Mouse (Mus musculus) gastrocnemius, postnatal 25 days (tissue): ENCODE results near the gene Ccnh. TPM values are rescaled to one million over a fixed set of nuclear protein-coding genes. Genes with fewer than 3 reads are reported as not detected.
"Not testable (repeated sequence)": the region's sequence is repeated elsewhere in the genome, so short reads cannot be mapped to it uniquely, and the experiment has no call there.

ENCODE experiments used
- DNase-seq: peaks from one replicate; pipeline ENCODE4 v3.0.0; 2022
- long read RNA-seq, 2 experiments: library from polyadenylated mRNA; stranded (forward); transcript quantifications; one replicate each; pipeline ENCODE4 v2.0.0; 2021
- total RNA-seq, 2 experiments: library from RNA; stranded (reverse); gene quantifications; 1 replicate in 1 of 2; 2 replicates in 1 of 2; pipeline ENCODE4 v1.2.3; 2021

Gene Ccnh
- 10 to 100 TPM; 19.1 to 23.7 TPM for total RNA-seq
- long read RNA-seq, experiment 1, transcript Ccnh-201 (9 exons, 2,045 nt): major isoform, 35 of 47 reads
- long read RNA-seq, experiment 1, partial matches to known transcripts: 2 of 47 reads
- long read RNA-seq, experiment 1, other reads (novel, unspliced or antisense): 10 of 47 reads
- long read RNA-seq, experiment 2, transcript Ccnh-201 (9 exons, 2,045 nt): major isoform, 35 of 43 reads
- long read RNA-seq, experiment 2, partial matches to known transcripts: 0 of 43 reads
- long read RNA-seq, experiment 2, other reads (novel, unspliced or antisense): 7 of 43 reads

- peak; percentile 89 for DNase-seq
These were observed at the start of gene Ccnh for GRCm38 (mm10) chr13:85188903-85189643. Gene Ccnh, plus strand, starts transcription at chr13:85189408.

DNA sequence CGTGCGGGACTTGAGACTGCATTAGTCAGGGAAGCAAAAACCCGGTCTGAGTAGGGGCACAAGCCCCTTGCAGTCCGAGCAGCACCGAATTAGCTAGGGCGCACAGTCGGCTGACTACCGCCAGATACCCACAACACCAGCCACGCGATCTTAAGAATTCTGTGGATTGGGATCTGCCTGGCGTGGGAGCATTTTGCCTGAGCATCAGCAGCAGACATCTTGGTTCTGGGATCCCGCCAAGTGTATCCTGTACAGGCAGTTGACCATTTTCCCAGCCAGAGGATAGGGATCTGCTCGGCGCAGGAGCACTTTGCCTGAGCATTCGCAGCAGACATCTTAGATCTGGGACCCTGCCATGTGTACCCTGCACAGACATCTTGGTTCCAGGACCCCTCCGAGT is 45.8 kb upstream of the Ccnh start:
- DNase-seq: not testable (repeated sequence)

GRCm38 (mm10) chr13:85146471-85146870 is 42.7 kb upstream of the Ccnh start:
- DNase-seq: no peak

- no peak for DNase-seq
These were observed 34.5 kb upstream of the Ccnh start for GRCm38 (mm10) chr13:85154746-85155145.

GRCm38 (mm10) chr13:85159971-85160370 is 29.2 kb upstream of the Ccnh start:
- no peak for DNase-seq

GRCm38 (mm10) chr13:85164512-85165124 is 24.6 kb upstream of the Ccnh start:
- DNase-seq: no peak

GRCm38 (mm10) chr13:85189644-85190121 is 475 bp downstream of the Ccnh start:
- peak; percentile 22 for DNase-seq

- DNase-seq: no peak
These were observed 2.0 kb downstream of the Ccnh start for GRCm38 (mm10) chr13:85191253-85191652.

DNA sequence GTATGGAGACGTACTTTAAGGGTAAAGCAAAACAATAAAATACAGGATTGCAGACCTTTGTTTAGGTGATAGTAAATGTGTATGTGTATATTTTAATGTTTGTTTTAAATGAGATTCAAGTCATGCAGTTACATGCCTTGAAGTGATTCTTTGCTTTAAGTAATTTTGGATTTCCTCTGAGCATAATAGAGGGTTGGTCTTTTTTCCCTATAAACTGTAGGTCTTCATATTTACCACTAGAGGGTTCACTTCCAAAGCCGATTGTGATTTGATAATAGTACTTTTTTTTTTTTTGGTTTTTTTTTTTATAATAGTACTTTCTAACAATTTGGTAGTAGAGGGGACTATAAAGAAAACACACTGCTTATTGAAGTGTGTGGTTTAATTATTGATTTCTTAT is 18.3 kb downstream of the Ccnh start:
- no peak for DNase-seq

DNA sequence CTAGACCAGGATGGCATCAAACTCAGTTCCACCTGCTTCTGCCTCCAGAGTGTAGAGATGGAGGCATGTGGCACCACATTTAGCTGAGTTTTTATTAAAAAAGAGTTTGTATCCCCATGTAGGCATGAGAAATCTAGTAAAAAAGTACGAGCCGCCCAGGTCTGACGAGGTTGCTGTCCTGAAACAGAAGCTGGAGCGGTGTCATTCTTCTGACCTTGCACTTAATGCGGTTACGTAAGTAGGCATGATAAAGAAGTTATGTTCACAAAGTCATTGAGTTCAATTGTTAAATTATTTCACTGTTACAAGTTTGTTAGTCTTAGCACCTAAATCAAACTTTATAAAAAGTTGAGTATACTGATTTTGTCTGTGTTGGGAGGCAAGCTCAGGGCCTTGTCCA is 19.4 kb downstream of the Ccnh start:
- no peak for DNase-seq

- no peak for DNase-seq
These were observed 21.1 kb downstream of the Ccnh start for GRCm38 (mm10) chr13:85210353-85210752.

DNA sequence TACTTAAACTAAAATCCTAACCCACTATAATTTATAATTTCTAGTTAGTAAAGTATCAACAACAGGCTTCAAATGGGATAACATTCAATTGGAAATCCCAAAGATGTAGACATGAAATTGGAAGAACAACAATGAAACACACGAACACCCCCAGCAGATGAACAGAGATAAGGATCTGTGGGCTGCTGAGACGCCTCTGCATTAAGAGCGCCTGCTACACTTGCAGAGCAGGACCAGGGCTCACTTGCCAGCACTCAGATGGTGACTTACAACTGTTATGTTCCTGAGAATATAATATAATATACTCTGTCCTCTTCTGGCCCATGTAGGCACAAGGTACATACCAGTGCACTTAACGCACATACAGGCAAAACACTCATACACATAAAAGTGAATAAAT is 29.4 kb downstream of the Ccnh start:
- DNase-seq: no peak

GRCm38 (mm10) chr13:85238760-85239159 is 49.6 kb downstream of the Ccnh start:
- DNase-seq: no peak

Other genes with a start within 250 kb of the Ccnh start
- gene Rasa1, start 99.7 kb downstream of the Ccnh start, total RNA-seq: 10 to 100 TPM; 14.9 to 15.4 TPM